Mouse (Mus musculus) c-Kit-positive CD71-positive TER-119-negative erythroid progenitor cells, embryonic 14.5 days (primary cell): ENCODE data around the gene Hoxb1.

Experiments used
- DNase-seq: peaks from one replicate; pipeline ENCODE4 v3.0.0-alpha.2; 2013; ENCODE audit warnings: low read depth

The Hoxb1 gene

GRCm38 (mm10) chr11:96350341-96350624 is 15.3 kb upstream of the Hoxb1 start, which contains the start of gene Hoxb2:
Hoxb2 (plus strand) TSS chr11:96350525.
- no peak for DNase-seq

- DNase-seq = no peak
Measured at GRCm38 (mm10) chr11:96350791-96351190, 14.8 kb upstream of the Hoxb1 start.

- DNase-seq = no peak
Measured at GRCm38 (mm10) chr11:96351312-96351711, 14.2 kb upstream of the Hoxb1 start.

GRCm38 (mm10) chr11:96351831-96352230 is 13.7 kb upstream of the Hoxb1 start:
- DNase-seq = no peak

- DNase-seq = no peak
Measured at GRCm38 (mm10) chr11:96352691-96353521, 12.6 kb upstream of the Hoxb1 start.

- DNase-seq = no peak
Measured at GRCm38 (mm10) chr11:96353522-96353841, 12.1 kb upstream of the Hoxb1 start.

GRCm38 (mm10) chr11:96353939-96354338 is 11.6 kb upstream of the Hoxb1 start:
- no peak for DNase-seq

GRCm38 (mm10) chr11:96354376-96354775 is 11.2 kb upstream of the Hoxb1 start:
- DNase-seq = no peak

- DNase-seq = no peak
Measured at GRCm38 (mm10) chr11:96354801-96355311, 10.7 kb upstream of the Hoxb1 start.

GRCm38 (mm10) chr11:96363807-96364206 is 1.7 kb upstream of the Hoxb1 start:
- no peak for DNase-seq

GRCm38 (mm10) chr11:96366092-96367041 is 815 bp downstream of the Hoxb1 start:
- no peak for DNase-seq

- DNase-seq = no peak
Measured at GRCm38 (mm10) chr11:96367141-96367540, 1.6 kb downstream of the Hoxb1 start.

GRCm38 (mm10) chr11:96368686-96369085 is 3.1 kb downstream of the Hoxb1 start:
- no peak for DNase-seq

- DNase-seq = no peak
Measured at GRCm38 (mm10) chr11:96369140-96369539, 3.6 kb downstream of the Hoxb1 start.

GRCm38 (mm10) chr11:96371726-96372125 is 6.2 kb downstream of the Hoxb1 start:
- no peak for DNase-seq

- no peak for DNase-seq
Measured at GRCm38 (mm10) chr11:96372519-96372918, 7.0 kb downstream of the Hoxb1 start.

GRCm38 (mm10) chr11:96374810-96375209 is 9.3 kb downstream of the Hoxb1 start:
- no peak for DNase-seq

- DNase-seq = no peak
Measured at GRCm38 (mm10) chr11:96383381-96383780, 17.8 kb downstream of the Hoxb1 start.

GRCm38 (mm10) chr11:96387635-96388034 is 22.1 kb downstream of the Hoxb1 start:
- DNase-seq = no peak

- no peak for DNase-seq
Measured at GRCm38 (mm10) chr11:96396772-96397626, 31.4 kb downstream of the Hoxb1 start.

GRCm38 (mm10) chr11:96397806-96398335 is 32.3 kb downstream of the Hoxb1 start:
- no peak for DNase-seq

- no peak for DNase-seq
Measured at GRCm38 (mm10) chr11:96399923-96400322, 34.4 kb downstream of the Hoxb1 start.
